Mouse (Mus musculus) heart, postnatal 36 days (tissue): ENCODE results near the gene Xpc. TPM values are rescaled to one million over a fixed set of nuclear protein-coding genes. Genes with fewer than 3 reads are reported as not detected.

Experiments used
- DNase-seq, 2 experiments: peaks; one replicate each; pipeline ENCODE4 v3.0.0; 2021 to 2022
- intact Hi-C: fragments of 180-260 bp; cut with DNase I; formaldehyde crosslinking; loops from one replicate; pipeline ENCODE4 v1.15.1; 2025
- total RNA-seq, 2 experiments: library from RNA; stranded (reverse); gene quantifications; 2 replicates each; pipeline ENCODE4 v1.2.3; 2021

The Xpc gene
- total RNA-seq, 2 experiments from 2014 or later: 10.8 to 12.8 TPM

- intact Hi-C loops: loop anchor here (1.0 to 5.0 kb wide), 4 partner anchors 47 to 325 kb away; partner anchors contain the start of gene Slc6a6
- DNase-seq: no peak
These were observed 11.7 kb upstream of the Xpc start for GRCm38 (mm10) chr6:91527227-91527860.

GRCm38 (mm10) chr6:91525544-91525943 is 9.9 kb upstream of the Xpc start:
- intact Hi-C loops: loop anchor here (5.0 kb wide), 1 partner anchor 157 kb away; the partner anchor contains the start of gene Slc6a6
- no peak for DNase-seq

GRCm38 (mm10) chr6:91522816-91523215 is 7.1 kb upstream of the Xpc start:
- no peak for DNase-seq
- intact Hi-C loops: no loop called here

- intact Hi-C loops: loop anchor here (5.0 to 10.0 kb wide), 2 partner anchors 354 to 359 kb away; partner anchors contain the start of gene Ccdc174
- DNase-seq: no peak
These were observed 2.8 kb upstream of the Xpc start for GRCm38 (mm10) chr6:91518454-91519020.

GRCm38 (mm10) chr6:91514737-91515362 is 838 bp downstream of the Xpc start:
- no peak for DNase-seq
- intact Hi-C loops: loop anchor here (5.0 to 10.0 kb wide), 2 partner anchors 350 to 362 kb away; partner anchors contain the start of gene Ccdc174

GRCm38 (mm10) chr6:91514135-91514534 is 1.6 kb downstream of the Xpc start:
- no peak for DNase-seq
- intact Hi-C loops: loop anchor here (10.0 kb wide), 1 partner anchor 349 kb away; no protein-coding TSS in a partner anchor

GRCm38 (mm10) chr6:91510211-91510610 is 5.5 kb downstream of the Xpc start:
- intact Hi-C loops: loop anchor here (2.0 to 10.0 kb wide), 2 partner anchors 69 to 345 kb away; no protein-coding TSS in a partner anchor

GRCm38 (mm10) chr6:91509326-91509725 is 6.4 kb downstream of the Xpc start:
- peak; percentile 81 to 86 for DNase-seq
- intact Hi-C loops: loop anchor here (2.0 kb wide), 2 partner anchors 35 to 225 kb away; no protein-coding TSS in a partner anchor

More at GRCm38 (mm10) chr6:91510211-91510610, 5.5 kb downstream of the Xpc start:
- DNase-seq: no peak

GRCm38 (mm10) chr6:91508041-91508440 is 7.6 kb downstream of the Xpc start:
- intact Hi-C loops: loop anchor here (2.0 kb wide), 2 partner anchors 33 to 223 kb away; no protein-coding TSS in a partner anchor
- no peak for DNase-seq

- intact Hi-C loops: no loop called here
- DNase-seq: no peak
These were observed 9.7 kb downstream of the Xpc start for GRCm38 (mm10) chr6:91506036-91506435.

- DNase-seq: no peak
- intact Hi-C loops: no loop called here
These were observed 12.4 kb downstream of the Xpc start for GRCm38 (mm10) chr6:91503302-91503701.

GRCm38 (mm10) chr6:91494526-91494925 is 21.2 kb downstream of the Xpc start:
- no peak for DNase-seq

GRCm38 (mm10) chr6:91493053-91493452 is 22.6 kb downstream of the Xpc start:
- intact Hi-C loops: no loop called here
- DNase-seq: no peak

More at GRCm38 (mm10) chr6:91494526-91494925, 21.2 kb downstream of the Xpc start:
- intact Hi-C loops: no loop called here

- intact Hi-C loops: no loop called here
- no peak for DNase-seq
These were observed 24.7 kb downstream of the Xpc start for GRCm38 (mm10) chr6:91491004-91491403.

- peak; percentile 41 to 50 for DNase-seq
- intact Hi-C loops: no loop called here
These were observed 25.8 kb downstream of the Xpc start for GRCm38 (mm10) chr6:91489872-91490271.

- peak in 1 of 2 experiments; percentile 39 for DNase-seq
These were observed 27.0 kb downstream of the Xpc start for GRCm38 (mm10) chr6:91488496-91489212.

GRCm38 (mm10) chr6:91486736-91487453 is 28.8 kb downstream of the Xpc start:
- intact Hi-C loops: no loop called here
- no peak for DNase-seq

More at GRCm38 (mm10) chr6:91488496-91489212, 27.0 kb downstream of the Xpc start:
- intact Hi-C loops: no loop called here

- intact Hi-C loops: no loop called here
- no peak for DNase-seq
These were observed 32.3 kb downstream of the Xpc start for GRCm38 (mm10) chr6:91483371-91483770.

GRCm38 (mm10) chr6:91476541-91476940 is 39.1 kb downstream of the Xpc start:
- no peak for DNase-seq
- intact Hi-C loops: no loop called here
